Mouse (Mus musculus) ovary, adult 18-20 months (tissue): ENCODE measurements around the gene Calhm2.
A peak's percentile ranks its signal among the peaks of the same experiment; 100 is the strongest.

Experiments
- DNase-seq: peaks from one replicate; pipeline ENCODE4 v3.0.0; 2022; ENCODE audit warnings: low spot score, mixed read lengths

Gene Calhm2

GRCm38 (mm10) chr19:47137771-47138421 lies at the start of gene Calhm2:
TSS of gene Calhm2 (minus strand) at chr19:47138294.
- DNase-seq: no peak

- DNase-seq: no peak
Observed at GRCm38 (mm10) chr19:47186514-47187275, 48.6 kb upstream of the Calhm2 start.

GRCm38 (mm10) chr19:47184736-47185135 lies 46.6 kb upstream of the Calhm2 start:
- no peak for DNase-seq

GRCm38 (mm10) chr19:47184221-47184620 lies 46.1 kb upstream of the Calhm2 start:
- no peak for DNase-seq

- no peak for DNase-seq
Observed at GRCm38 (mm10) chr19:47180011-47180410, 41.9 kb upstream of the Calhm2 start.

- no peak for DNase-seq
Observed at GRCm38 (mm10) chr19:47179272-47179809, 41.2 kb upstream of the Calhm2 start.

GRCm38 (mm10) chr19:47178431-47179271 lies 40.6 kb upstream of the Calhm2 start, which contains the start of gene Neurl1a:
TSS of gene Neurl1a (plus strand) at chr19:47178820.
- DNase-seq: peak; percentile 42

- DNase-seq: no peak
Observed at GRCm38 (mm10) chr19:47178001-47178400, 39.9 kb upstream of the Calhm2 start.

- no peak for DNase-seq
Observed at GRCm38 (mm10) chr19:47176916-47177505, 38.9 kb upstream of the Calhm2 start.

- DNase-seq: no peak
Observed at GRCm38 (mm10) chr19:47175472-47175871, 37.4 kb upstream of the Calhm2 start.

GRCm38 (mm10) chr19:47174515-47174914 lies 36.4 kb upstream of the Calhm2 start:
- DNase-seq: no peak

GRCm38 (mm10) chr19:47168793-47169412 lies 30.8 kb upstream of the Calhm2 start:
- peak; percentile 44 for DNase-seq

- DNase-seq: no peak
Observed at GRCm38 (mm10) chr19:47168223-47168622, 30.1 kb upstream of the Calhm2 start.

- no peak for DNase-seq
Observed at GRCm38 (mm10) chr19:47167617-47168214, 29.6 kb upstream of the Calhm2 start.

GRCm38 (mm10) chr19:47166758-47167157 lies 28.7 kb upstream of the Calhm2 start:
- no peak for DNase-seq

- no peak for DNase-seq
Observed at GRCm38 (mm10) chr19:47163176-47163744, 25.2 kb upstream of the Calhm2 start.

GRCm38 (mm10) chr19:47161669-47162068 lies 23.6 kb upstream of the Calhm2 start:
- DNase-seq: no peak

GRCm38 (mm10) chr19:47157664-47158063 lies 19.6 kb upstream of the Calhm2 start, which contains the start of gene Calhm3:
TSS of gene Calhm3 (minus strand) at chr19:47157764.
- no peak for DNase-seq

- DNase-seq: no peak
Observed at GRCm38 (mm10) chr19:47153767-47154166, 15.7 kb upstream of the Calhm2 start.

GRCm38 (mm10) chr19:47152062-47152369 lies 13.9 kb upstream of the Calhm2 start:
- DNase-seq: no peak
